Mouse (Mus musculus): ENCODE results near the gene Sell. TPM values are rescaled to one million over a fixed set of nuclear protein-coding genes. Genes with fewer than 3 reads are reported as not detected.
"Not testable (repeated sequence)": the region's sequence is repeated elsewhere in the genome, so short reads cannot be mapped to it uniquely, and the experiment has no call there.

Sell gene
- total RNA-seq (2021), result 1 to 10 TPM in 1 of 2 experiments, under 1 TPM in 1; 0.47 to 1.0 TPM
- long read RNA-seq, experiment 1, result 0 reads
- long read RNA-seq, experiment 2, result 0 reads

DNA sequence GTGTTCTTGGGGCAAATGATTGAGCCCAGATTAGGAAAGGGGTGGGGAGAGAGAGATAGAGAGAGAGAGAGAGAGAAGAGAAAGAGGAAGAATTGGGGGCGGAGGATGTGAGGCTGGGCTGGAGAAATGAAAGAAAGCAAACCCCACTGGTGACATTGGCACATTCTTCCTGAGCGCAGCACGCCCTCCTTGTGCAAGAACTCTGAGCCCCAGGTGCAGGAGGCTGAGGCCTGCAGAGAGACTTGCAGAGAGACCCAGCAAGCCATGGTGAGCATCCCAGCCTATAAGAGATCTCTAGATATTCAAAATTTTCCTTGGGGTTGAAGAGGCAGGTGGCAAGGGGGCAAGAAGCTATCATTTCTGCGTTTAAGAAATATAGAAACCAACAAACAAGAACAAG lies at the start of gene Sell:
Sell (plus strand) TSS at position 58 of the 400 bp plus-strand sequence.
- DNase-seq, result no peak

DNA sequence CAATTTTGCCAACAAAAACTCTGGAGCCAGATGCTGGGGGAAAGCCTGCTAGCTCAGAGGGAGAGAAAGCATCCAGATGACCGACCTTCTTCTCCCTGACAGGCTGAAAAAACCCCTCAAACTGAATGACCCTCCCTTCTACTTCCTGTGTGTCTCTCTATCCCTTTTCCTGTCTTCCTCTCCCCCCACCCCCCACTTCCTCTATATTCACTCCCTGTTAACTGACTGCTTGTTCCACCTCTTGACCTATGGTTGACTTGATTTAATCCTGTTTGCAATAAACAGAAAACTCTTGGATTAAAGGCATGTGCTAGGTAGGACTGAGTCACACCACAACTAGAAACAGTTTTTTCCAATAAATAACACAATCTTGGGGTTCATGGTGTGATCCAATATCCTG lies 47.2 kb upstream of the Sell start:
- DNase-seq, result no peak

DNA sequence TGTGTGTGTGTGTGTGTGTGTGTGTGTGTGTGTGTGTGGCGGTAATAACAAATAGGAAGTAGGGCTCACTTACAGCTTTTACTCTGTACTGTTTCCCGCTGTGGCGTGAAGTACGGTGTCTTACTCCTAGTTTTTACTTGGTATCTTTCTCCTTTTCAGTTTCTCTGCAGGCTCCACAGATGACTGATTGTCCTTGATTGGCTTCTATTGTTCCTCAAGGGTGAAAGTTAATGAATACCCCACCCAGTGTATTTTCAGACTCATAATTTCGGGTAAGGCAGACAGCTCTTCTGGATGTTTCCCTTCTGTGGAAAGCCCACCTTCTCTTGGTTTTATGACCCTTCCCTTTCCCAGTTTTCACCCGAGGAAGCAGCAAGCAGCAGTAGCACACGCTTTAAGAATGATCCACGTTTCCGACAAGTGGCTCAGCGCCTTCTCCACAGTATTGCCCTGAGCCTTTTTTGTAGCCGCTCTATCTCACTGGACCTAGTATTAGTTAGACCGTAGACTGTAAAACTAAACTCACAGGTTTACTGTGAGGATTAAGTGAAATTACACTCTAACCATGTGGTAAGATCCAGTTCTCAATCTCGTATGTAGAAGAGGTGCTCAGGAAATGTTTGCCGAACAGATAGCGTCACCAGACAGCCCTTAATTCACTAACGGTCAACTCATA lies 43.4 kb upstream of the Sell start:
- DNase-seq, result no peak

DNA sequence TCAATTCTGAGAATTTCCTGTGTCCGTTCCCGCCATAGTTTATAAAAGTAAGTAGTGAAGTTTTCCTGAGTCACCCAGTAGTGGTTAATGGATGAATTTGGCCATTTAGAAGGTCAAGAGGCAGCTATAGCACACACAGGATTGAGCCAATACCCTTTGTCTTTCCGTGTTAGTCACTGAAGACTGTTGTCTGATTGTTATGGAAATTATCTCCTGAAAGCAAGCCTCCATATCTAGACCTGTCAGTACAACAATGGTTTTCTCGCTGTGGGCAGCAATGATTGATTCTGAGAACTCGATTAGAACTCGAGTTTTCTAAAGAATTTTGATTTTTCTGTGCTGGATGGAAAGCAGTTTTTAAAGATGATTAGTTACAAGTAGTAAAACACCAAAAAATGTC lies 42.0 kb upstream of the Sell start:
- DNase-seq, result no peak

DNA sequence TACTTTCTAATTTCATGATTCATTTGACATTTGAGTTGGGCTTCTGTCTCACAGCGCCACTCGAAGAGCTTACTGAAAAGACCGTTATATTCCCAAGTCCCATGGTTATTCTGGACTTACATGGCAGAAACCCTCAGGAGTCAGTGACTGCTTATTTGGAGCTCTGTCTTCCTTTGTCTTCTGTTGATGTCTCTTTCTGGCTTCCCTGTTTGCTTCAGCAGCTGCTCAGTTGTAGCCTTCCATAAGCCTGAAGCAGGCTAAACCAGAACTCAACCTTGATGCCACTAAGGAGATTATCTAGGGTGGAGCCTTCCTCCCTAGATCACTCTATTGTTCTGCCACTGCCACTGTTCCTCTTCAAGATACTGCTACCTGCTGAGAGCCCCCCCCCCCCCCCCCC lies 41.0 kb upstream of the Sell start:
- DNase-seq, result not testable (repeated sequence)

DNA sequence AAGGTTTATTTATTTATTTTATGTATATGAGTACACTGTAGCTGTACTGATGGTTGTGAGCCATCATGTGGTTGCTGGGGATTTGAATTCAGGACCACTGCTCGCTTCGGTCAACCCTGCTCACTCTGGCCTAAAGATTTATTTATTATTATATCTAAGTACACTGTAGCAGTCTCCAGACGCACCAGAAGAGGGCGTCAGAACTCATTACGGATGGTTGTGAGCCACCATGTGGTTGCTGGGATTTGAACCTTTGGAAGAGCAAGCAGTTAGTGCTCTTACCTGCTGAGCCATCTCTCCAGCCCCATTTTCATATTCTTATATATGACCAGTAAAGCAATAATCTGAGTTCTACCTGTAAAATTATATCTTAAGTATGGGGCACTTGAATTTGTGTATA lies 39.7 kb upstream of the Sell start:
- DNase-seq, result not testable (repeated sequence)

DNA sequence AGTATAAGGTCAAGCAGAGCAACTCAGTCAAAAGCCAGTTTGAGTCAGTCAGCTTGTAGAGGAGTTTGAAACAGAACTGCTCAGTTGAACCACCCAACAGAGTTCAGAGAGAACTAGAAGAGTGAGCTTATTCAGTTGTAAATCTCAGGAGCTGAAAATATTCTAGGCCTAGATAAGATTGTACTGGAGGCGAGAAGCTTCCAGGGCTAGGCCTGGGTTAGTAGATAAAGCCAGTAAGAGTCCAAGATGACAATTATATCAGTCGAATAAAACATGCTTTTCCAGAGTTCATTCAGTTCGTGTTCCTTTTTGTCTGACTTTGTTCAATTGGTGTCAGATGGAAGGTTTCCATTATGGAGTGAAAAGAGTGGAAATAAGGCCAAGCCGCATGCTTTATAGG lies 36.1 kb upstream of the Sell start:
- DNase-seq, result no peak

DNA sequence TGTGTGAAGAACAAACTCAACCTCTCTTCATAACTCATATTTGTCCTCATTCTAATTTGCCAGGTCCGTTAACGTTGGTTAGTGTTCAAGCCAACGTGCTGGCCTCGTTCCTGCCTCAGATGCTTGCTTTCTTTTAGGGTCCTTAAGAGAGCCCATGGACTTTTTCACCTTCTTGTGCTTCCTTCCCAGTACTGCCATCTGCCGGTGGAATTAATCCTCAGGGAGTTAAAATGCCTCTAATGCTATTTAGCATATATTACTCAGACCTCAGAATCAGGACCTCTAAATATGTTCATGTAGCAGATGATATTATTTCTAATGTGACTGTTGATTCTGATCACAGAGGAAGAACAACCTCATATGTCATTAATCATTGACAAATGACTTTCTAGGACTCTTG lies 34.4 kb upstream of the Sell start:
- DNase-seq, result no peak

DNA sequence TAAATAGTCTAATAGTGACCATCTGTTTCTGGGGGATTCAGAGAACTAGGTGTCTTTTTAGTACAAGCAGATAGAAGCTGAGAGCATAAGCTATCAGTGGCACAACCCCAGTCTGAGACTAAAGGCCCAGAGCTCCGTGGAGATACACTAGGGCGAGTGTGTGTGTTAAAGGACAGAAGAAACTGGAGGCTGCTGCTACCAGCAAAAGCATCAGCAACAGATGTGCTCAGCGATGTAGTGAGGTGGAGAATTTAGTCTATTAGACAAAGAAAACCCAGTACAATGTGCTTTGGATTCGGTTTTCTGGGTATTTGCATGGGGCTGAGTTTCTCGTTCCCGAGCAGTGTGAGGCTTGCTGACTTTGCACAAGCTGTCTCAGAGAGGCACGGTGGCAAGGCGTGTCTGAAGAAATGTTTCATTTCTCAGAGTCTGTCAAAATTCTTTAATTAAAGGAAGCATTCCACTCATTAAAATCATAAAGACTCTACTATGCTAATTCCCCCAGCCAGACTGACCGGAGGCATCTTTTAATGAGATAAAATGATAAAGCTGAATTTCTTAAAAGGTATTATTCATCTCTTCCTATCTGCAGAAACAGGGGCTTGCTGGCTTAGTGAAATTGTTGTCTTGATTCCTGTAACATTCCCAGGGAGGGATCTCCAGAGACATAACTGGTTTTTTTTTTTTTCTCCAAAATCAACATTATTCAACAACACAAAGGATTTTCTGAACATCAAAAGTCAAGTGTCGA lies 21.2 kb upstream of the Sell start:
- no peak for DNase-seq

DNA sequence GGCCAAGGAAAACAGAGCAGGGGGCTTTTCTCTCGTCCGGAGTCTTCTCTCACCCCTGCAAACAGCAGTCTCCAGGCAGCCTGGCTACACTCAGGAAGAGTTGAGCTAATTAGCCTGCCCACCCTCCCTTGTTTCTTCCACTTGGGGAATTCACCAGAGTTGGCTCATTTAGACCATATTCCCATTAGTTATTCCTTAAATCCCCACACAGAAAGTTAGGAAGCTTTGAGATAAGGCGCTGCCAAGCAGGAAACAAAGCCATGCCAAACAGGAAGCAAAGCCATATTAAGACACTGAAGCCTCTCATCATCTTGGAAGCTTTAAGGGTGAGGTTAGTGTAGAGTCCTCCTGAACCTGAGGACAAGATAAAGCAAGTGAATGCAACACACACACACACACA lies 18.2 kb upstream of the Sell start:
- no peak for DNase-seq

DNA sequence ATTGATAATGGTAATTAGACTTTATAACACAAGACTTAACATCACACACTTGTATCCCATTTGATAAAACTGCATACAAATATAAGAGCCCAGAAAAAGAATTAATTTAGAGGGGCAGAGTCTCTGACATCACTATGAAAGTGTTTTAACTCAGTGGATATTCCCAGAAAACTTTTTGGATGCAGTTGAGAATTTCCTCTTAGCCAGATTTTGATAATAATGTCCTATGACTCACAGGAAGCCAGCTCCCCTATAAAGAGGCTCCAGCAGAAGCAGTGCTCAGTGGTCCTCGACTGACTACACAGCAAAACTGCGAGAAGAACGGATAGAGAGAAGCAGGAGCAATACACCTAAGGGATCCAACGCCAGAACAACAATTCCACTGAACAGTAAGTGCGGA lies 13.8 kb upstream of the Sell start, which contains the start of gene Sele:
Sele (plus strand) TSS at position 301 of the 400 bp plus-strand sequence.
- DNase-seq, result no peak

DNA sequence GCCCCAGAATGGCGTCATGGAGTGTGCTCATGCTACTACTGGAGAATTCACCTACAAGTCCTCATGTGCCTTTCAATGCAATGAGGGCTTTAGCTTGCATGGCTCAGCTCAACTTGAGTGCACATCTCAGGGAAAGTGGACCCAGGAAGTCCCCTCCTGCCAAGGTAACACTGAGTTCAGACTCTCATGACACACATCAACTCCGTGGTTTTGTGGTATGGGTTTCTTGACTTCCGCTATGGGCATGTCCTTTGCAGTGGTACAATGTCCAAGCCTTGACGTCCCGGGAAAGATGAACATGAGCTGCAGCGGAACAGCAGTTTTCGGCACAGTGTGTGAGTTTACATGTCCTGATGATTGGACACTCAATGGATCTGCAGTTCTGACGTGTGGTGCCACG lies 8.2 kb upstream of the Sell start:
- DNase-seq, result no peak

DNA sequence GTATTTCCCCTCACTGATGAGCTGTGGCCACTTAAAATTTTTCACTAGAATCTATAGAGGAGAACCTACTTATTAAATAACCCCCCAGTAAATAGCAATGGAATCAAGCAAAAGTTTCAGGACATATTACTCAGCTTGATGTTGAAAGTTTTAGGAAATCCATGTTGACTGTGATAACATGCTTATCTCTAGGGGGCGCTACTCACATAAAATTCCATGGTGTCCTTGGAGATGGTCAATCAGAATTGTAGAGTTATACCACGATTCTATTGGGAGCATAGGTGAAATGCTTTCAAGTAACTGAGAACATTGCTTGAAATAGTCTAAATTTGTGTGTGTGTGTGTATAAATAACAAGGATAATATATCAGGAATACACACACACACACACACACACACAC lies 7.0 kb upstream of the Sell start:
- DNase-seq, result no peak

DNA sequence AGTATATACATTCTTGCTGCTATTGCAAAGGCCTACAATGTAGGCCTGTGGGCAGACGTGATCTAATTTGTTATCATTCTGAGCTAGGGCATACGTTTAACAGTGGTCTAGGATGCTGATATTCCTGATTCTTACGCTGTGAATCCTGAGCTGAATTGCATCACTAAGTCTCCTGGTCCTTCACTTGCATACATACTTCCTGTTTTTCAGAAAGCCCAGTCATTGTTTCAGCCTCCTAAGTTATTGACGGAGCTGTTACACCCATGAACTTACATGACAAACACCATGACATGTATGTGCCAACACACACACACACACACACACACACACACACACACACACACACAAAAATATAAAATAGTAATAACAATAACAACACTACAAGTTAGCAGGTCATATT lies 1.7 kb upstream of the Sell start:
- no peak for DNase-seq

DNA sequence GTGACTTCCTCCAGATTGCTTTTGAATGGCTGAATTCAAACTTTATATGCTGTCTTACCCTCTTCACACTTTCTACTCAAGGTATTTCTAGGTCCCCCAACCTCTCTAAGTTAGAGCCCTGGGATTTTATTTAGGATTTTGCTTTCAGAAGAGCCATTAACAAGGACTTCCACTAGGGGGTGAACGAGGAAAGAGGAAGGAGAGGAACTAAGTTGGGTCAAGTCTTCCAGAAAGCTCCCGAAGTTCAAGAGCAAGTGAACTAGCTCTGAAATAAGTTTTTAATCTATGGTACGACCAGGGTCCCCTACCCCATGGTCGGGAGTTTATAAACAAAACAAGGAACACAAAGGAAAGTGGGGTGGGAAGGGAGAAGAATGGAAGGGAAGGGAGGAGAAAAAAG lies 504 bp upstream of the Sell start:
- no peak for DNase-seq

DNA sequence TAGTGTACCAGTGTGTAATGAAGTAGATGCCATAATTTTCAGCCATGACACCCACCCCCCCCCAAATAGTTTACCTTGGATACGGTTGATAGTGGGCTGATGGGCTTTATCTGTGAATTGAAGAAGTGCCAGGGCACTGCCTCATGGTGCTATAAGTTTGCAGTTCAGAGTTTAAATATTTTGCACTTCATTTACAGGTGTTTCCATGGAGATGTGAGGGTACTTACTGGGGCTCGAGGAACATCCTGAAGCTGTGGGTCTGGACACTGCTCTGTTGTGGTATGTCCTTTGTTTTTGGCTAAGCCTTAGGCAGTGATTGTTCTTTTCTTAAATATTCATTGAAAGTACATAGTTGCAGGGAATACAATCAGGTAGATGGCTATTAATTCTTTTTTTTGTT lies 1.1 kb downstream of the Sell start:
- DNase-seq, result no peak

DNA sequence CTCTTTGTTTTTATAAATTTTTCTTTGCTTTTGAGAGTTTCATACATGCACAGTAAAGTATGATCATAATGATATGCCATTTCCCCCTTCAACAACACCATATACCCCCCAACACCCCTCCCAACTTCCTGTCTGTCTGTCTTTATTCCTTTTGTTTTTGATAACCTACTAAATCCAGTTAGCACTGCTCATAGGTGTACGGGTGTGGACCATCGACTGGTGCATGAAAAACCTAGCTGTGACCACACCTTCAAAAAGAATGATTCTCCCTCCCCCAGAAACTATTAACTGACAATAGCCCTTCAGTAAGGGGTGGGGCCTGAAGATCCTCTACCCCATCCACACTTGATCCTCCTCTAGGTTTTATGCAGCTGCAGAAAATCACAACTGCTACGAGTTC lies 2.0 kb downstream of the Sell start:
- no peak for DNase-seq

DNA sequence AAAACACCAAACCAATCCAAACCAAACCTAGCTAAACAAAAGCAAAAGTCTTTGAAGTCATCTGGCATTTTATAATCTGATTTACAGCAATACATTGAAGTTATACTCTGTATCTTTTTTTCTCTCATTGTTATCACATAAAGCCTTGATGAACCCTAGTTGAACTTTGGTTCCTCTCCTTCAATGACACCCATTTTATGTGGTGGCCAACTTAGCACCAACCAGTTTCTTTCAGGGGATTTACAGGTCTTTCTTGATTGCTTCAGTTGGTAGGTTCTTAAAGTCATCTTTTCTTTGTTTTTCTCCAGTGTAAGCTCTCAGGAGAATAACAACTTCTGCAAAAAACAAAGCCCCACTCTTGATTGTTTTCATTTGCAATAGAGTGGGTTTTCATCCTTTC lies 7.5 kb downstream of the Sell start:
- no peak for DNase-seq

DNA sequence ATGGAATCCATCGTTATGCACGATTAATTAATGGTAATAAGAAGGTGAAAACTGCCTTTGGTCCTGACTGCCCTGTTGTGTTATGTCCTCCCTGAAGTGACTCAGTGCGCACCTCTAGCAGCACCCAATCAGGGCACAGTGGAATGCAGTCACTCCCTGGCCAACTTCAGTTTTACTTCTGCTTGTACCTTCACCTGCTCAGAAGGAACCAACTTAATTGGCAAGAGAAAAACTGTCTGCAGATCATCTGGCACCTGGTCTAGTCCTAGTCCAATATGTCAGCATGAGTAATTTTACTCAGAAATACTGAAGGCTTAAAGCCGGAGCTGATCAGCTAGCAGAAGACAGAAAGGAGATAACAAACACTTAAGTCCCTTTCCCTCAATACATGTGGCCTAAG lies 8.7 kb downstream of the Sell start:
- no peak for DNase-seq

DNA sequence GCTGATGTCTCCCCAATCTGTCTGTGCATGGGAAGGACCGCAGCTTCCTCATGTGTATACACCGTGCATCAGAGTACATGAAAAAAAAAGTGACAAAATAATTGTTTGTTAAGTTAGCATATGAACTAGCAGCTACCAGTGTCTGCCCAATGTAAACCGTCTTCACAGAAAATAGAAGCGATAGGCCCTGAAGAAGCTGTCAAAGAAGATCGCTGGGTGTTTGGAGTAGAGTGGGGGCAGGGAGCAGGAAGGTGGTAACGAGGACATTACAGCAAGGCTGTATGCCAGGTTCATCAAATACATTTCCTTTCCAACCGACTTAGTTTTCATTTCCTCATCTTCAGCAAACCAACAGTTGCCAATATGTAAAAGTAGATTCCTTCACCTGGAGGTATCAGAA lies 9.3 kb downstream of the Sell start:
- no peak for DNase-seq

DNA sequence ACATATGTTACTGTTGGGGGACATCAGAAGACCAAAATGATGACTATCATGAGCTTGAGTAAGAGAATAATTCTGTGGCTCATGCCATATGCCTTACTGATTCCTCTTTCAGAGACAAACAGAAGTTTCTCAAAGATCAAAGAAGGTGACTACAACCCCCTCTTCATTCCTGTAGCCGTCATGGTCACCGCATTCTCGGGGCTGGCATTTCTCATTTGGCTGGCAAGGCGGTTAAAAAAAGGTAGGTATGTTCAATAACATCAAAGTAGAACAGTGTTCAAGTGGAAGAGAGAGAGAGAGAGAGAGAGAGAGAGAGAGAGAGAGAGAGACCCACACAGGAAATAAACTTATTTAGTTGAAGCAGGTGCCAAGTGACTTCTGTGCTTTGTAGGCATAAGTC lies 10.2 kb downstream of the Sell start:
- no peak for DNase-seq

DNA sequence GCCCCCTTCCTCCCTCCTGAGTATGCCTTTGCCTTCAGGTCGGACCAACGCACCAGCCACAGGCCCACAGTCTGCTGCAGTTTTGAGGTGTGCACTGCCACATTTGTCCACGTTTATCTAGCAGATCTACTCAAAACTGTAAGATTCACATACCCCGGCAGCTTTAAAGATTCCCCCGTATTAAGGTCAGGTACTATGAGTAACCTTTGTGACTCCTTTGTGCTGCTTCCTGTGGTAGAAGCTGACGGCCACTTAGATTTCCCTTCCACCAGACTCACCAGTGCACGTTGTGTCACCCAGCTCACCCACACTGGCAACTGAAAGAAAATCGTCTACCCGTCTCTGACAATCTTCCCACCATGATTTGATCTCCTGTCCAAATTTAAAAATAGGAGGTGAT lies 11.3 kb downstream of the Sell start:
- DNase-seq, result no peak

DNA sequence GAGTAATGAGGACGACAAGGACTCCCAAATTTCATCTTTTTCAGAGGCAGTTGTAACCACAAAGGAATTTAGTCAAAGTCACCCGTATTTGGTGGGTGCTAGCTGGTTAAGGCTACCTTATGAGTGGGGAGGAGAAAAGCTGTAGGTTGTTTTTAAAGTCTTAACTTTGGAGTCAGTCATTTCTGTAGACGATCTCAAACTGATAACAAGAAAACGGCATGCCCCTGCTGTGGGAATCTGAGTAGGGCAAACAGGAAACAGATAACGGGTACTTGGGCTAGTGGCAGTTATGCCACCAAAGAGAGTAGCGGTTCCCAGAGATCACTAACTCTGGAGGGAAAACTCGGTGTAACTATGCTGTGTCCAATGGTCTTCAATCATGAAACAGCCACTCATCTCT lies 12.0 kb downstream of the Sell start:
- DNase-seq, result no peak

DNA sequence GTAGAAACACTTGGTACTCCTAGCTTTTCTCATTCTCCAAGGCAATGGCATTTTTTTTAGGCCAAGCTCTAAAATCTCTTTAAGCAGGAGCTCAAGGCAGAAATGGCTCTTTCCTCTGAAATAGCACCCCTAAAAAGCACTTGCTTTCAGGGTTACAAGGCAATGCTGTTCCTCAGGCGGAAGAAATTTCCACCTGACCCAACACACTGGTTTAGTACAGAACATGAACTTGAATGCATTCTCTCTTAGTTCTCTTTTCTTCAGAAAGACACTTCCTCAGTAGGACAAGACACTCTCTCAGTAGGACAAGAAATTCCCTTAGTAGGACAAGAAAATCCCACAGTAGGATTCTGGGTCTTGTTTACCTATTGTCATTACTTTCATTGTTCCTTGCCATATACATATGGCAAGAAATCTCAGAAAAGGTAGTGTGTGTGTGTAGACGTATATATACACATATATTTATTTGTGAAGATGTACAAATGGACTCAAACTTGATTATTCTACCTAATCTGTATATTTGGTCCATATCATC lies 12.9 kb downstream of the Sell start:
- DNase-seq, result no peak

All from gastrocnemius, postnatal 10 days (tissue).